Mouse (Mus musculus): ENCODE data around the gene Hivep2. TPM values are rescaled to one million over a fixed set of nuclear protein-coding genes. Genes with fewer than 3 reads are reported as not detected.

The Hivep2 gene
- polyA plus RNA-seq, 1 experiment from 2014 or later = 21.0 TPM

DNA sequence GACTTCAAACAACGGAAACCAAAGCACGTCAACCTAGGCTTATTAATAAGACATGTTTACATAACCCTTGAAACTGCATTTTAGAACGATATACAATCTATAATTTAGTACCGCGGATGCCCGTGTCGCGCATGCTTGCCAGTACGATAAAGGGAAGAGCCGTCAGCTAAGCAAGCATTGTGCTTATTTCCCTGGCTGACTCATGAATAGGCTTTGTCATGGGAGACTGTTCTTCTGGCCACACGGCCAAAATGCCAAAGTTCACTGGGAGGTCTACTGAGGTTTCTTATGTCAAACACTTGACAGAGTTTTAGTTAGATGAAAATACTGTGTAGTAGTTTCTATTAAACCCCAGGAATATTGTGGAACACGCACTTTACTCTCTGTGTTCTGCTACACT, 17.8 kb downstream of the Hivep2 start:
- 19% methylated on average over 12 of the region's 12 CpGs for WGBS
- Histone ChIP-seq H3K4me3 (ENCODE audit: low read depth, low read length) (peak overlapping the region; percentile 53; the same call in 1 of the 2 replicates), H3K9ac (replicated peaks; ENCODE audit: low read depth, low read length) (no peak overlapping the region), H3K4me1 (ENCODE audit: control insufficient read depth, insufficient read depth, low read length) (peaks cover 9% of the 10 kb centered on the region; the same call in 1 of the 2 replicates), H3K4me2 (ENCODE audit: low read depth, low read length) (peak overlapping the region; percentile 61; the same call in 1 of the 2 replicates), H3K9me3 (ENCODE audit: control insufficient read depth, low read length) (no peaks in the 10 kb centered on the region), H3K36me3 (ENCODE audit: control insufficient read depth, insufficient read depth, low read length) (no peaks in the 10 kb centered on the region), H3K27ac (ENCODE audit: low read depth, low read length) (peak overlapping the region; percentile 52; the same call in 1 of the 2 replicates), H3K27me3 (ENCODE audit: control insufficient read depth, insufficient read depth, low read length) (no peaks in the 10 kb centered on the region)
- ATAC-seq (ENCODE audit: low read depth) = no peak

- Histone ChIP-seq H3K9me3 (ENCODE audit: control insufficient read depth, low read length) (no peaks in the 10 kb centered on the region), H3K4me1 (ENCODE audit: control insufficient read depth, insufficient read depth, low read length) (peaks cover 9% of the 10 kb centered on the region; the same call in 1 of the 2 replicates), H3K4me2 (ENCODE audit: low read depth, low read length) (no peak overlapping the region), H3K27ac (ENCODE audit: low read depth, low read length) (no peak overlapping the region), H3K27me3 (ENCODE audit: control insufficient read depth, insufficient read depth, low read length) (no peaks in the 10 kb centered on the region), H3K36me3 (ENCODE audit: control insufficient read depth, insufficient read depth, low read length) (no peaks in the 10 kb centered on the region), H3K4me3 (ENCODE audit: low read depth, low read length) (no peak overlapping the region), H3K9ac (replicated peaks; ENCODE audit: low read depth, low read length) (no peak overlapping the region)
- ATAC-seq (ENCODE audit: low read depth) = no peak
Observed at GRCm38 (mm10) chr10:13984233-13984632, 18.4 kb downstream of the Hivep2 start.

- no peak overlapping the region for H3K4me3 ChIP-seq (ENCODE audit: low read depth, low read length)
- no peak for ATAC-seq (ENCODE audit: low read depth)
- H3K4me1 ChIP-seq (ENCODE audit: control insufficient read depth, insufficient read depth, low read length) = peaks cover 9% of the 10 kb centered on the region; the same call in 1 of the 2 replicates
- no peak overlapping the region for H3K9ac ChIP-seq (replicated peaks; ENCODE audit: low read depth, low read length)
- H3K36me3 ChIP-seq (ENCODE audit: control insufficient read depth, insufficient read depth, low read length) = no peaks in the 10 kb centered on the region
- H3K27me3 ChIP-seq (ENCODE audit: control insufficient read depth, insufficient read depth, low read length) = no peaks in the 10 kb centered on the region
- WGBS = 94% methylated on average over 2 of the region's 2 CpGs
- H3K4me2 ChIP-seq (ENCODE audit: low read depth, low read length) = no peak overlapping the region
- H3K9me3 ChIP-seq (ENCODE audit: control insufficient read depth, low read length) = no peaks in the 10 kb centered on the region
- H3K27ac ChIP-seq (ENCODE audit: low read depth, low read length) = no peak overlapping the region
Observed at GRCm38 (mm10) chr10:13986539-13986938, 20.7 kb downstream of the Hivep2 start.

DNA sequence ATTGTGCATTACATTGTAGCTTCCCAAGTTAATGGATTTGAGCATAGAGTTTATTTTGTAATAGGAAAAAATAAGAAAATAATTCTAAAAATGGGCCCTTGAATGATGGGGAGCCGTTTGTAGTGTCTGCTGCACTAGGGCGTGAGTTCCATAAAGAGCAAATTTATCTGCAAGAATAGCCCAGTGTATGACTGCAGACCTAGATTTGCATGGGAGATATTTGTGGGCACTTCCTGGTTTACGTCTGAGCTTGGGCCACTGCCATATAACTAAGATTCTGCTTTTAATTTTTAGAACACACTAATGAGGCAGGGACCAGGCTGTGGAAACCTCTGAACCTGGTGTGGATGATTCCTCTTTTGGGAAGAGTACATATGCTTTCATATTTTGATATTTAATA, 21.5 kb downstream of the Hivep2 start:
- WGBS = 87% methylated on average over 3 of the region's 3 CpGs
- H3K27ac ChIP-seq (ENCODE audit: low read depth, low read length) = no peak overlapping the region
- no peaks in the 10 kb centered on the region for H3K27me3 ChIP-seq (ENCODE audit: control insufficient read depth, insufficient read depth, low read length)
- no peak overlapping the region for H3K4me2 ChIP-seq (ENCODE audit: low read depth, low read length)
- no peaks in the 10 kb centered on the region for H3K36me3 ChIP-seq (ENCODE audit: control insufficient read depth, insufficient read depth, low read length)
- no peak overlapping the region for H3K9ac ChIP-seq (replicated peaks; ENCODE audit: low read depth, low read length)
- no peaks in the 10 kb centered on the region for H3K9me3 ChIP-seq (ENCODE audit: control insufficient read depth, low read length)
- no peak for ATAC-seq (ENCODE audit: low read depth)
- H3K4me3 ChIP-seq (ENCODE audit: low read depth, low read length) = no peak overlapping the region
- peaks cover 9% of the 10 kb centered on the region; the same call in 1 of the 2 replicates for H3K4me1 ChIP-seq (ENCODE audit: control insufficient read depth, insufficient read depth, low read length)

GRCm38 (mm10) chr10:13988280-13988679, 22.4 kb downstream of the Hivep2 start:
- no peaks in the 10 kb centered on the region for H3K27me3 ChIP-seq (ENCODE audit: control insufficient read depth, insufficient read depth, low read length)
- H3K4me1 ChIP-seq (ENCODE audit: control insufficient read depth, insufficient read depth, low read length) = peaks cover 6% of the 10 kb centered on the region; the same call in 1 of the 2 replicates
- ATAC-seq (ENCODE audit: low read depth) = no peak
- no peak overlapping the region for H3K9ac ChIP-seq (replicated peaks; ENCODE audit: low read depth, low read length)
- no peak overlapping the region for H3K27ac ChIP-seq (ENCODE audit: low read depth, low read length)
- no peak overlapping the region for H3K4me2 ChIP-seq (ENCODE audit: low read depth, low read length)
- no peaks in the 10 kb centered on the region for H3K9me3 ChIP-seq (ENCODE audit: control insufficient read depth, low read length)
- H3K36me3 ChIP-seq (ENCODE audit: control insufficient read depth, insufficient read depth, low read length) = no peaks in the 10 kb centered on the region
- H3K4me3 ChIP-seq (ENCODE audit: low read depth, low read length) = no peak overlapping the region
- 64% methylated on average over 9 of the region's 9 CpGs for WGBS

DNA sequence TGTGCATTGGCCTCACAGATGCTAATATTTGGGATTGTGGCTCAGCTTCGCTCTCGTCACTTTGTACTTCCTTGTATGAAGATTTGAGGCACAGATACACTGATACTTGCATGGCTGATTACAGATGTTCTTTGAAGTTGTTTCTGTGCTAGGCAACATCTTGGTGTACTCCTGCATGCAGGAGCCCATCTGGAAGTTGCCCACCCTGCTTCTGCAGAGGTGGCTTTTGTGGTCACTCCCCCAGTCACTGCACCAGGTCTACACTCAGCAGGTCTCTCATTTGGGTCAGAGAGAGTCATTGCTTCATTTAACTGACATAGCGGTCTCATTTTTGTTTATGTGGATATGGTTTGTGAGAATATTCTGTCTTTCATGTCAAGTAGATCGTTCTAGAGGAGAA, 22.9 kb downstream of the Hivep2 start:
- no peaks in the 10 kb centered on the region for H3K36me3 ChIP-seq (ENCODE audit: control insufficient read depth, insufficient read depth, low read length)
- no peak for ATAC-seq (ENCODE audit: low read depth)
- H3K27ac ChIP-seq (ENCODE audit: low read depth, low read length) = no peak overlapping the region
- H3K9me3 ChIP-seq (ENCODE audit: control insufficient read depth, low read length) = no peaks in the 10 kb centered on the region
- H3K4me2 ChIP-seq (ENCODE audit: low read depth, low read length) = no peak overlapping the region
- peaks cover 1% of the 10 kb centered on the region; the same call in 1 of the 2 replicates for H3K4me1 ChIP-seq (ENCODE audit: control insufficient read depth, insufficient read depth, low read length)
- H3K4me3 ChIP-seq (ENCODE audit: low read depth, low read length) = no peak overlapping the region
- no peaks in the 10 kb centered on the region for H3K27me3 ChIP-seq (ENCODE audit: control insufficient read depth, insufficient read depth, low read length)
- WGBS = 90% methylated on average over 4 of the region's 4 CpGs
- no peak overlapping the region for H3K9ac ChIP-seq (replicated peaks; ENCODE audit: low read depth, low read length)

GRCm38 (mm10) chr10:13990842-13991241, 25.0 kb downstream of the Hivep2 start:
- Histone ChIP-seq H3K4me2 (ENCODE audit: low read depth, low read length) (no peak overlapping the region), H3K4me1 (ENCODE audit: control insufficient read depth, insufficient read depth, low read length) (no peaks in the 10 kb centered on the region), H3K27me3 (ENCODE audit: control insufficient read depth, insufficient read depth, low read length) (no peaks in the 10 kb centered on the region), H3K27ac (ENCODE audit: low read depth, low read length) (no peak overlapping the region), H3K36me3 (ENCODE audit: control insufficient read depth, insufficient read depth, low read length) (no peaks in the 10 kb centered on the region), H3K9ac (replicated peaks; ENCODE audit: low read depth, low read length) (no peak overlapping the region), H3K4me3 (ENCODE audit: low read depth, low read length) (no peak overlapping the region), H3K9me3 (ENCODE audit: control insufficient read depth, low read length) (no peaks in the 10 kb centered on the region)
- no peak for ATAC-seq (ENCODE audit: low read depth)
- 92% methylated on average over 2 of the region's 2 CpGs for WGBS

GRCm38 (mm10) chr10:13993411-13993810, 27.5 kb downstream of the Hivep2 start:
- Histone ChIP-seq H3K27ac (ENCODE audit: low read depth, low read length) (no peak overlapping the region), H3K4me2 (ENCODE audit: low read depth, low read length) (no peak overlapping the region), H3K27me3 (ENCODE audit: control insufficient read depth, insufficient read depth, low read length) (no peaks in the 10 kb centered on the region), H3K9me3 (ENCODE audit: control insufficient read depth, low read length) (no peaks in the 10 kb centered on the region), H3K4me3 (ENCODE audit: low read depth, low read length) (no peak overlapping the region), H3K4me1 (ENCODE audit: control insufficient read depth, insufficient read depth, low read length) (no peaks in the 10 kb centered on the region), H3K9ac (replicated peaks; ENCODE audit: low read depth, low read length) (no peak overlapping the region), H3K36me3 (ENCODE audit: control insufficient read depth, insufficient read depth, low read length) (no peaks in the 10 kb centered on the region)
- no peak for ATAC-seq (ENCODE audit: low read depth)
- WGBS = 88% methylated on average over 6 of the region's 6 CpGs

DNA sequence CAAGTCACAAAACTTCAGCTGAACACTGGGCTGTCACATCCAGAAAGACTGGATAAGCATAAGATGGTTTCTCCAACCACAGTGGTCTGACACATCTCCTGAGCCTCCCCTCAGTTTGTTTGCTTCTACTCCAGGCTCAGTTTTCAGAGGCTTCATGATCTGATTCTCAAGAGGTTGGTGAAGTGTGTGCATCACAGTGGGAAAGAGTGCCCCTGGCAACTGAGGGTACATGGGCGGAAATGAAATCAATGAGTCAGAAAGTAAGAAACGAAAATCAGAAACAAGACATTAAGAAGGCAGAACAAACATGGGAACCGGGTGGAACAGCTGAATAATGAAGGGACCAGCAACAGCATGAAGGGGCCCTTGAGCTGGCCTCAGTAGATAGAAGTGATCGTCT, 31.5 kb downstream of the Hivep2 start:
- Histone ChIP-seq H3K4me1 (ENCODE audit: control insufficient read depth, insufficient read depth, low read length) (no peaks in the 10 kb centered on the region), H3K9ac (replicated peaks; ENCODE audit: low read depth, low read length) (no peak overlapping the region), H3K4me3 (ENCODE audit: low read depth, low read length) (no peak overlapping the region), H3K4me2 (ENCODE audit: low read depth, low read length) (no peak overlapping the region), H3K27me3 (ENCODE audit: control insufficient read depth, insufficient read depth, low read length) (no peaks in the 10 kb centered on the region), H3K27ac (ENCODE audit: low read depth, low read length) (no peak overlapping the region), H3K36me3 (ENCODE audit: control insufficient read depth, insufficient read depth, low read length) (no peaks in the 10 kb centered on the region), H3K9me3 (ENCODE audit: control insufficient read depth, low read length) (no peaks in the 10 kb centered on the region)
- 81% methylated on average over 4 of the region's 4 CpGs for whole genome bisulfite sequencing
- ATAC-seq (ENCODE audit: low read depth) = no peak

Measured in neural tube, embryonic 14.5 days (tissue).